Mouse (Mus musculus) hindbrain, embryonic 15.5 days (tissue): ENCODE measurements around the gene Fhad1. TPM values are rescaled to one million over a fixed set of nuclear protein-coding genes. Genes with fewer than 3 reads are reported as not detected.

Source experiments
- ATAC-seq: fragments of 200-750 bp; cut with Nextera tagmentation; 2 replicates; pipeline ENCODE4 v1.8.0; 2017; ENCODE audit warnings: low read depth, moderate number of reproducible peaks, moderate TSS enrichment; ENCODE audit not compliant: low FRiP score
- H3K27ac ChIP-seq: fragments of 300-500 bp; sonication (generic); replicated peaks from 2 replicates; pipeline ENCODE4 v1.5.1; 2015; ENCODE audit warnings: mild to moderate bottlenecking, inconsistent platforms
- H3K27me3 ChIP-seq: fragments of 300-500 bp; sonication (generic); 2 replicates; pipeline ENCODE4 v1.6.1; 2015; ENCODE audit warnings: control low read depth, inconsistent platforms
- H3K36me3 ChIP-seq: fragments of 300-500 bp; sonication (generic); 2 replicates; pipeline ENCODE4 v1.6.1; 2015; ENCODE audit warnings: control low read depth, inconsistent platforms
- H3K4me1 ChIP-seq: fragments of 300-500 bp; sonication (generic); replicated peaks from 2 replicates; pipeline ENCODE4 v1.6.1; 2015; ENCODE audit warnings: control low read depth, inconsistent platforms
- H3K4me2 ChIP-seq: fragments of 300-500 bp; sonication (generic); 2 replicates; pipeline ENCODE4 v1.6.1; 2015; ENCODE audit warnings: moderate library complexity, mild to moderate bottlenecking, inconsistent platforms
- H3K4me3 ChIP-seq: fragments of 300-500 bp; sonication (generic); 2 replicates; pipeline ENCODE4 v1.5.1; 2015; ENCODE audit warnings: mild to moderate bottlenecking, inconsistent platforms
- H3K9ac ChIP-seq: fragments of 300-500 bp; sonication (generic); 2 replicates; pipeline ENCODE4 v1.6.1; 2015; ENCODE audit warnings: inconsistent platforms
- H3K9me3 ChIP-seq: fragments of 300-500 bp; sonication (generic); 2 replicates; pipeline ENCODE4 v1.6.1; 2016; ENCODE audit warnings: control low read depth, inconsistent platforms
- WGBS: fragments of 180-500 bp; shearing (Covaris S2); methylation state at CpG from one replicate; pipeline ENCODE4 v1.1.7; 2015; 5-methylcytosine and 5-hydroxymethylcytosine counted together
- polyA plus RNA-seq: library from polyadenylated mRNA; unstranded; fragments of >200 nt; fragmentation: Nextera tagmentation; extraction: Ambion mirVana; gene quantifications from 2 replicates; pipeline ENCODE4 v1.2.1, GENCODE M21; 2015

The Fhad1 gene
- polyA plus RNA-seq, 1 experiment from 2014 or later, result 5.3 TPM

GRCm38 (mm10) chr4:141914040-141914439 is 100.8 kb downstream of the Fhad1 start:
- Histone ChIP-seq H3K4me3 (no peak overlapping the region), H3K4me2 (no peak overlapping the region), H3K27me3 (no peaks in the 10 kb centered on the region), H3K9me3 (no peaks in the 10 kb centered on the region), H3K36me3 (no peaks in the 10 kb centered on the region), H3K9ac (no peak overlapping the region), H3K27ac (peak overlapping the region; percentile 34; the same call in 1 of the 2 replicates), H3K4me1 (peaks cover 6% of the 10 kb centered on the region; the same call in 1 of the 2 replicates)
- ATAC-seq, result 0 out of 2 replicates have a peak, but pooled peaks have one; percentile 31
- 31% methylated on average over 7 of the region's 7 CpGs for WGBS

DNA sequence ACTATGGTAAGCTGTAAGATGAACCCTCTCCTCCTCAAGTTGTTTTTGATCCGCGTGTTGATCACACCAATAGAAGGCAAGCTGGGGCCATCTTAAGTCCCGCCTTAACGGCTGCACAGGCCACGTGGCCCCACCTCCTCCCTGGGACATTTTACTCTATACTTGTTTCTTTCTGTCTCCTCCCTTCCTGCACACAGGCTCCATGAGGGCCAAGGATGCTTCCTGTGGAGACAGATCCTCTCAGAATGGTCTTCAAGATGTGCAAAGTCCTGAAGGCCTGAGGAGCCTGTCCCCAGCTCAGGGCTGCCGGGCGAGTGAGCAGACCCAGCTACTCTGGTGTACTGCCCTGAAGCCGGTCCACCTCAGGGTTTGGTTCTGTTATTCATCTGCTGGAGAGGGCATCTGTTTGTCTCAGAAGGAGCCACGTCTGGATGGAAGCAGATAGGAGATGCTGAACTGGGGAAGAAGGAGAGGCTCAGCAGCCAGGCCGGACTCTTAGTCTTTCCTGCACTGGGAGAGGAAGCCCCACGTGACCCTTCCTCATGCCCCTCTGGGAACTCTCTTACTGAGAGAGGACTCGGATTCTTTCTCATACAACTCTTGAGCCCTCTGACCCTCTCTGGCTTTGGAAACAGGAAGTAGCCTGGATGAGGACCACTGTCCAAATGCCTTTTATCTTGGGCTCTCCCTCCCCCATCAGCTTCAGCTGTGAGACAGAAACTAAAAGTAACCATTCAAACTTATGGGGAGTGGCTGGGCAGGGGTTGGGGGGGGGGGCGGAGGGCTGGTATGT is 101.5 kb downstream of the Fhad1 start:
- no peaks in the 10 kb centered on the region for H3K36me3 ChIP-seq
- no peak overlapping the region for H3K4me2 ChIP-seq
- no peak overlapping the region for H3K9ac ChIP-seq
- ATAC-seq, result no peak
- 80% methylated on average over 13 of the region's 13 CpGs for WGBS
- no peaks in the 10 kb centered on the region for H3K27me3 ChIP-seq
- H3K9me3 ChIP-seq, result no peaks in the 10 kb centered on the region
- peak overlapping the region; percentile 49; the same call in 1 of the 2 replicates for H3K27ac ChIP-seq
- H3K4me3 ChIP-seq, result no peak overlapping the region
- H3K4me1 ChIP-seq, result peaks cover 6% of the 10 kb centered on the region; the same call in 1 of the 2 replicates

DNA sequence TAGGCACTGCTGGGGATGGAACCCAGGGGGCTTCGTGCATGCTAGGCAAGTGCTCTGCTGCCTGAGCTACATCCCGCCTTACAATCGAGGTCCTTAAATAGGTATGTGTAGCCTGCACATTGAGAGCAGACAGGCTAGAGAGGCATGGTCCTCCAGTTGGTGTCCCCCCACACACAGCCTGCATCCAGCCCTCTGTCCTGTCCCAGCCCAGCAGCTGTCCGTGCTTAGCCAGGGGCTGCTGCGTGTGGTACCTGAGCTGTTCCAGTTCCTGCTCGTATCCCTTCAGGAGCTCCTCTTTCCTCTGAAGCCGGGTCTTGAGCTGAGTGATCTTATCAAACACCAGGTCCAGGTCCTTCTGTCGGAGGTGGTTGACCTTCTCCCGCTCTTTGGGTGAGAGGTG is 110.2 kb downstream of the Fhad1 start:
- ATAC-seq, result no peak
- no peak overlapping the region for H3K4me3 ChIP-seq
- WGBS, result 88% methylated on average over 9 of the region's 9 CpGs
- no peaks in the 10 kb centered on the region for H3K27me3 ChIP-seq
- no peak overlapping the region for H3K27ac ChIP-seq
- no peaks in the 10 kb centered on the region for H3K9me3 ChIP-seq
- H3K4me1 ChIP-seq, result peaks cover 31% of the 10 kb centered on the region
- H3K36me3 ChIP-seq, result no peaks in the 10 kb centered on the region
- no peak overlapping the region for H3K9ac ChIP-seq
- H3K4me2 ChIP-seq, result no peak overlapping the region

GRCm38 (mm10) chr4:141902479-141902858 is 112.4 kb downstream of the Fhad1 start:
- H3K9ac ChIP-seq, result no peak overlapping the region
- WGBS, result 64% methylated on average over 8 of the region's 8 CpGs
- no peak for ATAC-seq
- H3K4me1 ChIP-seq, result peaks cover 47% of the 10 kb centered on the region
- H3K4me3 ChIP-seq, result no peak overlapping the region
- H3K27ac ChIP-seq, result peak overlapping the region; percentile 75; the same call in 1 of the 2 replicates
- no peaks in the 10 kb centered on the region for H3K9me3 ChIP-seq
- H3K36me3 ChIP-seq, result no peaks in the 10 kb centered on the region
- H3K4me2 ChIP-seq, result no peak overlapping the region
- no peaks in the 10 kb centered on the region for H3K27me3 ChIP-seq

- H3K4me1 ChIP-seq, result peaks cover 53% of the 10 kb centered on the region
- 24% methylated on average over 17 of the region's 17 CpGs for WGBS
- ATAC-seq, result peak; percentile 77
- peak overlapping the region; percentile 20 for H3K4me2 ChIP-seq
- H3K36me3 ChIP-seq, result no peaks in the 10 kb centered on the region
- peak overlapping the region; percentile 75 for H3K27ac ChIP-seq
- no peaks in the 10 kb centered on the region for H3K9me3 ChIP-seq
- no peak overlapping the region for H3K4me3 ChIP-seq
- H3K27me3 ChIP-seq, result no peaks in the 10 kb centered on the region
- peak overlapping the region; percentile 6 for H3K9ac ChIP-seq
Measured at GRCm38 (mm10) chr4:141901711-141902478, 113.0 kb downstream of the Fhad1 start.

GRCm38 (mm10) chr4:141900421-141900820 is 114.5 kb downstream of the Fhad1 start:
- 50% methylated on average over 11 of the region's 11 CpGs for WGBS
- no peak overlapping the region for H3K4me3 ChIP-seq
- peaks cover 58% of the 10 kb centered on the region for H3K4me1 ChIP-seq
- H3K4me2 ChIP-seq, result no peak overlapping the region
- ATAC-seq, result no peak
- no peaks in the 10 kb centered on the region for H3K9me3 ChIP-seq
- H3K36me3 ChIP-seq, result no peaks in the 10 kb centered on the region
- no peaks in the 10 kb centered on the region for H3K27me3 ChIP-seq
- H3K27ac ChIP-seq, result peak overlapping the region; percentile 75
- no peak overlapping the region for H3K9ac ChIP-seq

DNA sequence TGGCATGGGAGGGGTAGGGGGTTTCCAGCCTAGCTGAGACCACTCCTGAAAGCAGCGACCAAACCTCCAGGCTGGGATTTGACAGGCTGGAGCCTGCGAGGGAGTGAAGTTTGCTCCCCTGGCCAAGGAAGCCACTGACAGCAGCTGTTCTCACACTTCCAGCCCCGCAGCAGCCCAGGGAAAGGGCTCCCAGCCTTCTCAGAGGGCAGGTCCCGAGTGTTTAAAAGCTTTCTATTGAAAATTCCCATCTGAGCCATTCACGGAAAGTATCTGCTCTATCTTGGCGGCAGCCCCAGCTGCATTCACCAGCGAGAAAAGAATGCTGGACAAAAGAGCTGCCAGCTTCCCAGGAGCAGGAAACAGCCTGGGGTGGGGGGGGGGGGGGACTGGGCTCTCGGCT is 114.9 kb downstream of the Fhad1 start:
- Histone ChIP-seq H3K27ac (peak overlapping the region; percentile 77), H3K9me3 (no peaks in the 10 kb centered on the region), H3K9ac (no peak overlapping the region), H3K36me3 (no peaks in the 10 kb centered on the region), H3K27me3 (no peaks in the 10 kb centered on the region), H3K4me3 (no peak overlapping the region), H3K4me1 (peaks cover 58% of the 10 kb centered on the region), H3K4me2 (no peak overlapping the region)
- under 1% methylated on average over 8 of the region's 8 CpGs for WGBS
- peak; percentile 23 for ATAC-seq

DNA sequence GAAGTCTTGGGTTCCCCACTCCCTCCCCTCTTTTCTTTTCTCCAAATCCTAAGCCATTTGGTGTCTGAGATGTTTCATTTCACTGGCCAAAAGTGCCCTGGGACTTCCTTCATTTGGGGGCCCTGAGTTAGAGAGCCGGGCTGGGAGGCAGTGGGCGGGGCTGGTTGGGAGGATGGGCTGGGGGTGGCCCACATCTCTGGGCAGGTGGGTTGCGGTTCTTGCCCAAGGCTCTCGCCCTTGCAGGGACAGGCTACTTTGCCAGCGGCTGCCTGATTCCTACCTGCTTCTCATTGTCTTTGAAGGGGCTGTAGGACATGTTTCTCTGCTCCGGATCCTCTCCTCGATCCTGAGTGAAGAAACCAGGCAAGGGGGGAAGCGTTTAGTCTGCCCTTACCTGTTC is 116.0 kb downstream of the Fhad1 start:
- ATAC-seq, result no peak
- Histone ChIP-seq H3K27ac (peak overlapping the region; percentile 77), H3K9ac (no peak overlapping the region), H3K36me3 (no peaks in the 10 kb centered on the region), H3K9me3 (no peaks in the 10 kb centered on the region), H3K4me2 (no peak overlapping the region), H3K4me3 (no peak overlapping the region), H3K27me3 (no peaks in the 10 kb centered on the region), H3K4me1 (peaks cover 58% of the 10 kb centered on the region)
- WGBS, result 83% methylated on average over 8 of the region's 8 CpGs

GRCm38 (mm10) chr4:141897838-141898237 is 117.0 kb downstream of the Fhad1 start:
- H3K27me3 ChIP-seq, result no peaks in the 10 kb centered on the region
- ATAC-seq, result no peak
- no peak overlapping the region for H3K9ac ChIP-seq
- no peaks in the 10 kb centered on the region for H3K36me3 ChIP-seq
- H3K9me3 ChIP-seq, result no peaks in the 10 kb centered on the region
- no peak overlapping the region for H3K4me2 ChIP-seq
- 50% methylated on average over 3 of the region's 3 CpGs for WGBS
- no peak overlapping the region for H3K4me3 ChIP-seq
- peaks cover 57% of the 10 kb centered on the region for H3K4me1 ChIP-seq
- peak overlapping the region; percentile 38; the same call in 1 of the 2 replicates for H3K27ac ChIP-seq

- peaks cover 51% of the 10 kb centered on the region for H3K4me1 ChIP-seq
- 60% methylated on average over 6 of the region's 6 CpGs for WGBS
Measured at GRCm38 (mm10) chr4:141897225-141897624, 117.7 kb downstream of the Fhad1 start.

DNA sequence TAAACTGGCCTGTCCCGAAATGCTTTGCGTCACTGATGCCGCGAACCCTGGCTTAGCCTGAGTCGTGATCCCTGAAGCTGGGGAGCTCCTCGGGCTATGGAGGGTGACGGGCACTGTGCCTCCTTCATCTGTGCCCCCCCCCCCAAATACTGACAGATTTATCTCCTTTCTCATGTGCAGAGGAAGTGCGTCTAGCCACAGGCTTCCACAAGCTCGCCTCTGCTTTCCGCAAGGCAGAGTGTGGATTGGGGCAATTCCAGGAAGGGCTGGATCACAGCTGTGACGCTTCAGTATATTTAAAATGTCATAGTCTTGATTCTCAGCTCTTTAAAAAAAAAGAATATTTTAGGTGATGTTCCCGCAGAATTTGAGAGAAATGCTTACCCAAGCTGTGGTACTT is 119.1 kb downstream of the Fhad1 start:
- no peak overlapping the region for H3K27ac ChIP-seq
- WGBS, result 74% methylated on average over 12 of the region's 12 CpGs

More at GRCm38 (mm10) chr4:141897225-141897624, 117.7 kb downstream of the Fhad1 start:
- Histone ChIP-seq H3K27me3 (no peaks in the 10 kb centered on the region), H3K27ac (peak overlapping the region; percentile 43; the same call in 1 of the 2 replicates), H3K9ac (no peak overlapping the region), H3K4me2 (no peak overlapping the region), H3K4me3 (no peak overlapping the region), H3K36me3 (no peaks in the 10 kb centered on the region), H3K9me3 (no peaks in the 10 kb centered on the region)
- no peak for ATAC-seq

GRCm38 (mm10) chr4:141893157-141893784 is 121.6 kb downstream of the Fhad1 start:
- H3K4me1 ChIP-seq, result peaks cover 15% of the 10 kb centered on the region
- H3K9me3 ChIP-seq, result no peaks in the 10 kb centered on the region
- no peaks in the 10 kb centered on the region for H3K36me3 ChIP-seq
- no peak overlapping the region for H3K4me3 ChIP-seq
- H3K27me3 ChIP-seq, result no peaks in the 10 kb centered on the region
- ATAC-seq, result no peak
- H3K4me2 ChIP-seq, result no peak overlapping the region
- no peak overlapping the region for H3K9ac ChIP-seq
- no peak overlapping the region for H3K27ac ChIP-seq
- WGBS, result 91% methylated on average over 8 of the region's 8 CpGs

More for the DNA sequence above, 119.1 kb downstream of the Fhad1 start:
- Histone ChIP-seq H3K9ac (no peak overlapping the region), H3K4me1 (peaks cover 37% of the 10 kb centered on the region), H3K36me3 (no peaks in the 10 kb centered on the region), H3K9me3 (no peaks in the 10 kb centered on the region), H3K27me3 (no peaks in the 10 kb centered on the region), H3K4me2 (no peak overlapping the region), H3K4me3 (no peak overlapping the region)
- no peak for ATAC-seq
